Mouse (Mus musculus): Measurements from ENCODE around the gene Wdr6. TPM values are rescaled to one million over a fixed set of nuclear protein-coding genes. Genes with fewer than 3 reads are reported as not detected.

Wdr6 gene
- polyA plus RNA-seq, 1 experiment: 14.6 TPM

Other genes with a start within 250 kb of the Wdr6 start
- 770 and 989 TPM in 2 replicates for gene Gpx1, start 239.8 kb downstream of the Wdr6 start, polyA plus RNA-seq (2012; ENCODE audit: insufficient read depth, insufficient read length, missing spikeins)
- gene Usp4, start 230.9 kb downstream of the Wdr6 start, polyA plus RNA-seq (2012; ENCODE audit: insufficient read depth, insufficient read length, missing spikeins): 48.4 and 52.8 TPM in 2 replicates
- not detected in 2 replicates for gene 1700102P08Rik, start 185.9 kb downstream of the Wdr6 start, polyA plus RNA-seq (2012; ENCODE audit: insufficient read depth, insufficient read length, missing spikeins)
- not detected in 2 replicates for gene Ccdc36, start 150.3 kb downstream of the Wdr6 start, polyA plus RNA-seq (2012; ENCODE audit: insufficient read depth, insufficient read length, missing spikeins)
- gene BC048562, start 142.3 kb downstream of the Wdr6 start, polyA plus RNA-seq (2012; ENCODE audit: insufficient read depth, insufficient read length, missing spikeins): not detected in 2 replicates
- 8.2 and 11.6 TPM in 2 replicates for gene Ccdc71, start 118.2 kb downstream of the Wdr6 start, polyA plus RNA-seq (2012; ENCODE audit: insufficient read depth, insufficient read length, missing spikeins)
- gene Klhdc8b, start 117.2 kb downstream of the Wdr6 start, polyA plus RNA-seq (2012; ENCODE audit: insufficient read depth, insufficient read length, missing spikeins): 4.4 and 6.9 TPM in 2 replicates
- gene Lamb2, start 99.0 kb downstream of the Wdr6 start, polyA plus RNA-seq (2012; ENCODE audit: insufficient read depth, insufficient read length, missing spikeins): 19.1 and 38.4 TPM in 2 replicates
- 35.9 and 48.5 TPM in 2 replicates for gene Usp19, start 88.1 kb downstream of the Wdr6 start, polyA plus RNA-seq (2012; ENCODE audit: insufficient read depth, insufficient read length, missing spikeins)
- gene Qars, start 71.0 kb downstream of the Wdr6 start, polyA plus RNA-seq (2012; ENCODE audit: insufficient read depth, insufficient read length, missing spikeins): 85.0 and 107 TPM in 2 replicates
- 40.9 and 45.7 TPM in 2 replicates for gene Qrich1, start 61.9 kb downstream of the Wdr6 start, polyA plus RNA-seq (2012; ENCODE audit: insufficient read depth, insufficient read length, missing spikeins)
- 18.9 and 21.5 TPM in 2 replicates for gene Impdh2, start 18.5 kb downstream of the Wdr6 start, polyA plus RNA-seq (2012; ENCODE audit: insufficient read depth, insufficient read length, missing spikeins)
- 91.2 and 111 TPM in 2 replicates for gene Ndufaf3, start 11.3 kb downstream of the Wdr6 start, polyA plus RNA-seq (2012; ENCODE audit: insufficient read depth, insufficient read length, missing spikeins)
- gene Dalrd3, start 8.9 kb downstream of the Wdr6 start, polyA plus RNA-seq (2012; ENCODE audit: insufficient read depth, insufficient read length, missing spikeins): 57.1 and 58.3 TPM in 2 replicates
- 0.83 and 1.3 TPM in 2 replicates for gene P4htm, start 18.9 kb upstream of the Wdr6 start, polyA plus RNA-seq (2012; ENCODE audit: insufficient read depth, insufficient read length, missing spikeins)
- gene Arih2, start 70.6 kb upstream of the Wdr6 start, polyA plus RNA-seq (2012; ENCODE audit: insufficient read depth, insufficient read length, missing spikeins): 22.4 and 29.8 TPM in 2 replicates
- 545 and 591 TPM in 2 replicates for gene Slc25a20, start 83.3 kb upstream of the Wdr6 start, polyA plus RNA-seq (2012; ENCODE audit: insufficient read depth, insufficient read length, missing spikeins)
- 12.4 and 20.8 TPM in 2 replicates for gene Prkar2a, start 110.6 kb upstream of the Wdr6 start, polyA plus RNA-seq (2012; ENCODE audit: insufficient read depth, insufficient read length, missing spikeins)
- gene Ip6k2, start 205.1 kb upstream of the Wdr6 start, polyA plus RNA-seq (2012; ENCODE audit: insufficient read depth, insufficient read length, missing spikeins): 14.0 and 16.2 TPM in 2 replicates
- 3.9 and 6.4 TPM in 2 replicates for gene Nckipsd, start 229.6 kb upstream of the Wdr6 start, polyA plus RNA-seq (2012; ENCODE audit: insufficient read depth, insufficient read length, missing spikeins)
- gene Celsr3, start 247.6 kb upstream of the Wdr6 start, polyA plus RNA-seq (2012; ENCODE audit: insufficient read depth, insufficient read length, missing spikeins): not detected in 2 replicates

Measured in brown adipose tissue, adult 24 weeks (tissue).